Mouse (Mus musculus) forebrain, postnatal 0 days (tissue): ENCODE data around the gene Asf1b. TPM values are rescaled to one million over a fixed set of nuclear protein-coding genes. Genes with fewer than 3 reads are reported as not detected.

Experiments
- ATAC-seq: fragments of 200-750 bp; cut with Nextera tagmentation; 2 replicates; pipeline ENCODE4 v1.8.0; 2017; ENCODE audit warnings: mild to moderate bottlenecking, moderate library complexity
- DNase-seq: peaks from one replicate; pipeline ENCODE4 v3.0.0-alpha.2; 2015
- H3K27ac ChIP-seq: fragments of 300-500 bp; sonication (generic); 2 replicates; pipeline ENCODE4 v1.5.1; 2014; ENCODE audit warnings: low read depth, mild to moderate bottlenecking, antibody characterized with exemption, low read length, moderate library complexity, mixed read lengths
- H3K27me3 ChIP-seq: fragments of 300-500 bp; sonication (generic); 2 replicates; pipeline ENCODE4 v1.6.1; 2014; ENCODE audit warnings: mild to moderate bottlenecking, low read length, mixed read lengths; ENCODE audit not compliant: insufficient read depth
- H3K36me3 ChIP-seq: fragments of 300-500 bp; sonication (generic); 2 replicates; pipeline ENCODE4 v1.6.1; 2014; ENCODE audit warnings: mild to moderate bottlenecking, moderate library complexity; ENCODE audit not compliant: insufficient read depth
- H3K4me1 ChIP-seq: fragments of 300-500 bp; sonication (generic); 2 replicates; pipeline ENCODE4 v1.6.1; 2014; ENCODE audit warnings: antibody characterized with exemption; ENCODE audit not compliant: insufficient read depth
- H3K4me2 ChIP-seq: fragments of 300-500 bp; sonication (generic); 2 replicates; pipeline ENCODE4 v1.6.1; 2014; ENCODE audit warnings: low read depth, mild to moderate bottlenecking, moderate library complexity
- H3K4me3 ChIP-seq: fragments of 300-500 bp; sonication (generic); 2 replicates; pipeline ENCODE4 v1.5.1; 2014; ENCODE audit warnings: low read depth, low read length, mixed read lengths
- H3K9ac ChIP-seq: fragments of 300-500 bp; sonication (generic); 2 replicates; pipeline ENCODE4 v1.6.1; 2014; ENCODE audit warnings: mild to moderate bottlenecking
- H3K9me3 ChIP-seq: fragments of 300-500 bp; sonication (generic); 2 replicates; pipeline ENCODE4 v1.6.1; 2016; ENCODE audit warnings: low read length
- CTCF ChIP-seq: sonication (generic); IDR thresholded peaks from 2 replicates; pipeline ENCODE4 v1.5.1; 2016; ENCODE audit warnings: antibody characterized with exemption, control low read depth, low read depth
- WGBS: fragments of 180-500 bp; shearing (Covaris S2); extraction: QIAGEN DNeasy Blood & Tissue Kit; methylation state at CpG from one replicate; pipeline ENCODE4 v1.1.7; 2014; 5-methylcytosine and 5-hydroxymethylcytosine counted together
- polyA plus RNA-seq: library from polyadenylated mRNA; unstranded; fragments of >200 nt; fragmentation: Nextera tagmentation; extraction: Ambion mirVana; gene quantifications from 2 replicates; pipeline ENCODE4 v1.2.1, GENCODE M21; 2015
- total RNA-seq: library from RNA; depleted of rRNA; stranded (reverse); fragments of >200 nt; gene quantifications from 2 replicates; pipeline ENCODE4 v1.2.3, GENCODE M21; 2014

Gene Asf1b
- total and polyA plus RNA-seq, 2 experiments from 2014 or later: 5.0 to 5.1 TPM

- 41% methylated on average over 5 of the region's 5 CpGs for WGBS
- no peak overlapping the region for H3K9ac ChIP-seq
Observed at GRCm38 (mm10) chr8:83916015-83916414, 39.3 kb upstream of the Asf1b start.

GRCm38 (mm10) chr8:83917566-83917965, 37.7 kb upstream of the Asf1b start:
- no peak overlapping the region for H3K4me3 ChIP-seq
- no peak overlapping the region for H3K27ac ChIP-seq
- H3K27me3 ChIP-seq: no peaks in the 10 kb centered on the region
- no peak for ATAC-seq
- TF ChIP-seq CTCF: no peak
- H3K9ac ChIP-seq: no peak overlapping the region
- DNase-seq: no peak
- H3K36me3 ChIP-seq: peaks cover 42% of the 10 kb centered on the region
- no peaks in the 10 kb centered on the region for H3K9me3 ChIP-seq
- H3K4me2 ChIP-seq: no peak overlapping the region
- whole genome bisulfite sequencing: 72% methylated on average over 6 of the region's 6 CpGs
- H3K4me1 ChIP-seq: peaks cover 10% of the 10 kb centered on the region; the same call in 1 of the 2 replicates

More at GRCm38 (mm10) chr8:83916015-83916414, 39.3 kb upstream of the Asf1b start:
- Histone ChIP-seq H3K36me3 (peaks cover 32% of the 10 kb centered on the region), H3K27ac (peak overlapping the region; percentile 54; the same call in 1 of the 2 replicates), H3K4me3 (no peak overlapping the region), H3K4me1 (peaks cover 10% of the 10 kb centered on the region; the same call in 1 of the 2 replicates), H3K27me3 (no peaks in the 10 kb centered on the region), H3K9me3 (no peaks in the 10 kb centered on the region), H3K4me2 (no peak overlapping the region)
- no peak for TF ChIP-seq CTCF
- ATAC-seq: peak; percentile 50
- DNase-seq: no peak

GRCm38 (mm10) chr8:83921558-83921957, 33.7 kb upstream of the Asf1b start:
- 62% methylated on average over 3 of the region's 3 CpGs for WGBS
- Histone ChIP-seq H3K4me3 (no peak overlapping the region), H3K36me3 (peaks cover 72% of the 10 kb centered on the region), H3K9ac (no peak overlapping the region), H3K9me3 (no peaks in the 10 kb centered on the region), H3K27me3 (no peaks in the 10 kb centered on the region), H3K27ac (0 out of 2 replicates have a peak overlapping the region, but pooled peaks have one; percentile 10), H3K4me2 (no peak overlapping the region), H3K4me1 (no peaks in the 10 kb centered on the region)
- ATAC-seq (peak; percentile 83), DNase-seq (peak; percentile 93)
- TF ChIP-seq CTCF: peak; percentile 98

- no peak for ATAC-seq
- Histone ChIP-seq H3K4me3 (no peak overlapping the region), H3K4me2 (no peak overlapping the region), H3K27me3 (no peaks in the 10 kb centered on the region), H3K4me1 (no peaks in the 10 kb centered on the region), H3K27ac (no peak overlapping the region), H3K9me3 (no peaks in the 10 kb centered on the region), H3K9ac (no peak overlapping the region), H3K36me3 (peaks cover 76% of the 10 kb centered on the region)
- no peak for TF ChIP-seq CTCF
- WGBS: 94% methylated on average over 8 of the region's 8 CpGs
- no peak for DNase-seq
Observed at GRCm38 (mm10) chr8:83922727-83923126, 32.6 kb upstream of the Asf1b start.

GRCm38 (mm10) chr8:83924585-83924984, 30.7 kb upstream of the Asf1b start:
- H3K9me3 ChIP-seq: no peaks in the 10 kb centered on the region
- 90% methylated on average over 5 of the region's 5 CpGs for WGBS
- no peak overlapping the region for H3K27ac ChIP-seq
- H3K4me1 ChIP-seq: no peaks in the 10 kb centered on the region
- no peak for TF ChIP-seq CTCF
- peaks cover 85% of the 10 kb centered on the region for H3K36me3 ChIP-seq
- DNase-seq: no peak
- ATAC-seq: no peak
- no peak overlapping the region for H3K4me3 ChIP-seq
- H3K27me3 ChIP-seq: no peaks in the 10 kb centered on the region
- no peak overlapping the region for H3K4me2 ChIP-seq
- no peak overlapping the region for H3K9ac ChIP-seq

GRCm38 (mm10) chr8:83926266-83926665, 29.0 kb upstream of the Asf1b start:
- H3K27me3 ChIP-seq: no peaks in the 10 kb centered on the region
- DNase-seq: no peak
- H3K4me3 ChIP-seq: no peak overlapping the region
- no peak overlapping the region for H3K27ac ChIP-seq
- peaks cover 87% of the 10 kb centered on the region for H3K36me3 ChIP-seq
- no peak overlapping the region for H3K9ac ChIP-seq
- TF ChIP-seq CTCF: no peak
- H3K4me2 ChIP-seq: no peak overlapping the region
- no peaks in the 10 kb centered on the region for H3K9me3 ChIP-seq
- no peak for ATAC-seq
- 84% methylated on average over 7 of the region's 7 CpGs for WGBS
- H3K4me1 ChIP-seq: no peaks in the 10 kb centered on the region

GRCm38 (mm10) chr8:83934222-83934621, 21.1 kb upstream of the Asf1b start:
- TF ChIP-seq CTCF: no peak
- Histone ChIP-seq H3K4me2 (no peak overlapping the region), H3K9me3 (no peaks in the 10 kb centered on the region), H3K36me3 (peaks cover 100% of the 10 kb centered on the region), H3K27me3 (no peaks in the 10 kb centered on the region), H3K4me3 (no peak overlapping the region), H3K27ac (no peak overlapping the region), H3K9ac (no peak overlapping the region), H3K4me1 (no peaks in the 10 kb centered on the region)
- DNase-seq (no peak), ATAC-seq (no peak)
- WGBS: 85% methylated on average over 5 of the region's 5 CpGs
